Mouse (Mus musculus) naive thymus-derived CD4-positive, alpha-beta T cell, adult 2 months (primary cell): ENCODE results near the gene Osbpl8.

Experiments
- DNase-seq: peaks from one replicate; pipeline ENCODE4 v3.0.0-alpha.2; 2011; ENCODE audit warnings: low read depth

Gene Osbpl8

DNA sequence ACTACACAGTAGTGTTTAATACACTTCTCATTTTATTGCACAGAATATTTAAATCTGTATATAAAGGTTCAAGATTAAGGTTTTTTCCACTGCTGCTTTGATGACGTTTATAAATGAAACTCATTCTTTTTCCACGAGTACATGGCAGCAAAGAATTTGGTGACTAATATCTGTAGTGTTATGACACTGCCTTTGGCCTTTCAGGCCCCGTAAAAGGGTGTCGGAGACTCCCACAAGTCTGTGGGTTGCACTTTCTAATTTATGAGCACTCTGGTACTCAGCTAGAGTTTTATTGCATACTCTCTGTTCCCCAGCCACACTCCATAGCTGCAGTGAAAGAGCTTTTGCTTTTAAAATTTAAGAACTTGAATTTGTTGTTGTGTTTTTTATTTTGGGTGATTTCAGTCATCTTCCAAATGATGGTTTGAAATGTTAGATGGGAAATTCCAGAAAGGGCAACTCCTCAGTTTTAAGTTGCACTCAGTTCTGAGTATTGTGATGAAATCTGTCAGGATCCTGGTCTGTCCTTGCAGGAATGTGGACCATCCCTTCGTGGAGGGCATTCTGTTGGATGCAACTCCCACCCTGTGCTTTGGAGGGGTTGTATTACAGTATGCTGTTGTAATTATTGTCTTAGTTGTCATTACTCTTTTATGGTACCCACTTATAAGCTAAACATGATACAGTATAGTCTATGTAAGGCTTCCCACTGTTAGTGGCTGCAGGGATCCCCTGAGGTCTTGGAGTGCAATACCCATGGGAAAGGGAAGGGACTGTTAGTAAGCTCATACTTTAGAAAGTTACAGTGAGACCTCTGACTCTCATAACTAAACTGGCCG lies 70.1 kb downstream of the Osbpl8 start:
- DNase-seq, result peak; percentile 33

DNA sequence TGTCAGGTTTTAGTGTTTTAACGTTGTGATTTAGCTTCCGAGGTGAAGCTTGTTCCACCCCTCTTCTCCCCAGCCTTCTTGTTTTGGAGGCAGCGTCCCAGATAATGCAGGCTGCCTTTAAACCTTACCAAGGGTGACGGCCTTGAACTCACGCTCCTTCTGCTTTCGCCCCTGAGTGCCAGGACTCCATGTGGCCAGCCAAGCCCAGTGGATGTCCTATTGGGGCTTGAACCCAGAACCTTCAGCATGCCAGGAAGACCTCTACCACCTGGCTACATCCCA lies 70.7 kb downstream of the Osbpl8 start:
- DNase-seq, result no peak

DNA sequence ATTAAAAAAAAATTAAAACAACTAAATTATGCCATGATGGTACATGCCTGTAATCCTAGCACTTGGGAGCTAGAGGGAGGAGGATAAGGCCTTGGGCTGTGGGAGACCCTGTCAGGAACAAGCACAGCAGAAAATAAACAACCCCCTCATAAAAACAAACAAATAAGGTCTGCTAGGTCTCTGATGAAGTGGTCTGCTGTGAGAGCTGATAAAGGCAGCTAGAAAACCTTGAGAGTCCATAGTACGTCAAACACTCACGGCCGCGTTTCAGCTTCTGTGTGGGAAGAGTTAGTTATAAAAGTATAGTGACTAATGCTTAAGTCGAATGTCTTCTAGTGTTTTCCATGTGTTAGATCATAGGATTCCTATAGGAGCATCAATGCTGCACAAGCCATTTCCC lies 72.9 kb downstream of the Osbpl8 start:
- DNase-seq, result no peak

DNA sequence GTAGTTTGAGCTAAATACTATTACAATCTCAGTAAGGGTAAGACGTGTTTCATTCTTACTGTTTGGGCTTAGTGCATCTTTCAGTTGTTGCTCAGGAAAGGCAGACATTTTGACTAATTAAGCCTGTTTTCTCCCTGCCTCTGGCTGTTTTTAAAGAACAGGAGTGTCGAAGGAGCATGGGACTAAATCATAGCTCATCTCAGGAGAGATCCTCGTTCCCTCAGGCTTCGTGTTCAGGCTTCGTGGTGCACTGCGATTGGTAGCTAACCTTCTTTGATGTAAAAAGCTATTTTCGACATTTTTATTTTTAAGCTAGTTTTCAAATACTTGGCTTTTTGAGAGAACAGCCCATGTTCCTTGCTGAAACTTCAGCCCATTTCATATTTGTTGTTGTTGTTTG lies 78.1 kb downstream of the Osbpl8 start:
- no peak for DNase-seq

DNA sequence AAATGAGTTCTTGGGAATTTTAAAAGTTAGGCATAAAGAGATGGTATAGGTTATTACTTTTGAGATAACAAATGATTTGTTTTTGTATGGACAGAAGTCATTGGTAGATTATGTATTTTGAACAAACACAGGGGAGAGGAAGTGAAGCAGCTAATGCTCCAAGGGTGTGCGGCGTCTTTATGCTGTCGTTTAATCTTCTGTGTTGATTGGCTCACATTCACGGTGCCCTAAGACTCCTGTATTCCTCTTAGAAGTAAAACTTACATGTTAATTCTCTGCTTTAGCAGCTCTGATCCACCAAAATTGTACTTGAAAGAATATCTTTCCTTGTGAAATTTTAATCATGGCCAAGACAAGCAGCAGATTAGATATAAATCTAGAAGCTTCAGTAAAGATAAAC lies 83.1 kb downstream of the Osbpl8 start:
- DNase-seq, result no peak

DNA sequence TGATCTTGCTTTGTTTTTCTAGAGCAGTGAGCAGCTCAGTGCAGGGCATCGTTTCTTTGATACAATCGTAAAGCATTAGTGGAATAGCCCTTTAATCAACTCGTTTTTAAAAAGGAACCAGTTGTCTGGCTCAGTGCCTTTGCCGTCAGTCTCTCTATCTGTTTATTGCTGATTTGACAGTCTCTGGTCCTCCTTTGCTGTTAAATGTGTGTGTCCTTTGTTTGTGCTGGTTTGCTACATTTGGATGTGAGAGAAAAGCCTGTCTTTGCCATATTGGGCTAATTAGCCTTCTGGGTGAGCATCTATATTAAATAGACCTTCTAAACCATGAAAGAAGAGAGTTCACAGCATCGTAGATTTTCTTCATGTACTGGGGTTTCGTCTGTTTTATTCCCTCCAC lies 83.6 kb downstream of the Osbpl8 start:
- no peak for DNase-seq

DNA sequence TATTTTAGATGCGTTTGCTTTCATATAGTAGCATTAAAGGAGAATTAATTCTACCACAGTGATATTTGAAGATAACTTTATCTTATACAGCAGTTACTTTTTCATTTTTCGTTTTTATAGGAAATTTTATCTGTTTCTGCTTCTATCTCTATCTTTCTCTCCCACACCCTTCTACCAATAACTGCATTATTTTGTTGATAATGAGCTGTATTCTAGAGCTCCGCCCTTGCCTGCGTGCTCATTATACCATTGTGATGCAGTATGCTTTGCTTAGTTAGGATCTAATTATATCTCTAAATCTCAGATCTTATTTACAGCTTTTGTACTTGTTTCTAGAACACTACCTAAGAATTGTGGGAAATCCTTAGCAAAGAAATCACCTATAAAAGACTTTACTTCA lies 85.6 kb downstream of the Osbpl8 start:
- DNase-seq, result no peak

DNA sequence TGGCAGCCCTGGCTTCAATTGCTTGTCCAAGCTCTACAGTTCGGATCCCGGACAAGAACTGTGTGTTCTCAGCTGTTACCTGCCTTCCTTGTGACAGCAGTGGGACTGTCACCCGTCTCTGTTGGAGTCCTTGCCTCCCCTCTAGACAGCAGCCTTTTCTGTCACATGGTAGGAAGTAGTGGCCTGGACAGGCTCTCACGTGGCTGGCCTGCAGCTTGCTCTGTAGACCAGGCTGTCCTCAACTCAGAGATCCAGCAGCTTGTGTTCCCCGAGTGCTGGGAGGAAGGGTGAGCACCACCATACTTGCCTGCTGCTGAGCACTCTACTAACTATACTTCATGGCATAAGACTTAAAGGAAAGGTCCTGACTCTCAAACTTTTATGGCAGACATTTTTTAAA lies 87.1 kb downstream of the Osbpl8 start:
- DNase-seq, result no peak

DNA sequence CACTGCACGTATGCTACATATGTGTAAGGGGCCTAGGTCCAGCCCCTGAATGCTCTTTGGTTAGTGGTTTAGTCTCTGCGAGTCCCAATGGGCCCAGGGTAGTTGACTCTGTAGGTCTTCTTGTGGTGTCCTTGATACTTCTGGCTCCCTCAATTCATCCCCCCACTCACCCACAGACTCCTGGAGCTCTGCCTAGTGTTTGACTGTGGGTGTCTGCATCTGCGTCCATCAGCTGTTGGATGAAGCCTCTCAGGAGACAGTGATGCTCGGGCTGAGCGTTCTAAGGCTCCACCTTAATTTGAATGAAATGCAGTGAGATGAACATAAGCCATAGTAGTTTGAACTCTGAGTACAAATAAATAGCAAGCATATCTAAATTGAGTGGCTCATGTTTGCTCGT lies 90.7 kb downstream of the Osbpl8 start:
- DNase-seq, result no peak

DNA sequence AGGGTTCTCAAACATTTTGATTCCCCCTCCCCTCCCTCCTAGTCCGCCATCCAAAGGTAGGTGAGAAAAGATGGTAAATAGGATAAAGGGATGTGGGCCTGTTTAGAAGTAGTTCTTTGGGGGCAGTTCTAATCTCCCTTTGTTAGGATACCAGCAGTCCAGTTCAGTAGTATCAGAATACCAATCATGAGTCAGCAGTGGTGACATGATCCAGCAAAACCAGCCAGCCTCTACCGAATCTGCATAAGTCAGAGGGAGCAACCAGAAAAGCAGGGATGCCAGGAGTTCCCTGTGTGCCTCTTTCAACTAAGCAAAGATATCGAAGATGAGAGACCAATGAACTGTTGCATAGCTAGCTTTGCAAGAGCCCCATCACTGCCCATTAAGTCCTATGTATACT lies 91.6 kb downstream of the Osbpl8 start:
- no peak for DNase-seq

DNA sequence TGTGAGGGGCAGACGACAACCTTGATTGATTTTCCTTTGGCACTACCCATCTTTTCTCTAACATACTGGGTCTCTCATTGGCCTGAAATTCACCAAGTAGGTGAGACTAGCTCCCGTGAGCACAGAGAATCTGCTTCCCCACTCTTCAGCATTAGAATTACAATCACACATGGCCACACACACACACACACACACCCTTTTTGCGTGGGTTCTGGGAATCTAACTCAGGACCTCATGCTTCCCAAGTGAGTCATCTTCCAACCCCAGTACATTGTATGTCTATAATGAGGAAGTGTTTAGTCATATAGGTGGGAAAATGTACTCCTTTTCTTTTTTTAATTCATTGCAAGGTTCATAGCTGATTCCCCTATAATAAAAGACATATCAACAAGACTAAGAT lies 92.8 kb downstream of the Osbpl8 start:
- no peak for DNase-seq

DNA sequence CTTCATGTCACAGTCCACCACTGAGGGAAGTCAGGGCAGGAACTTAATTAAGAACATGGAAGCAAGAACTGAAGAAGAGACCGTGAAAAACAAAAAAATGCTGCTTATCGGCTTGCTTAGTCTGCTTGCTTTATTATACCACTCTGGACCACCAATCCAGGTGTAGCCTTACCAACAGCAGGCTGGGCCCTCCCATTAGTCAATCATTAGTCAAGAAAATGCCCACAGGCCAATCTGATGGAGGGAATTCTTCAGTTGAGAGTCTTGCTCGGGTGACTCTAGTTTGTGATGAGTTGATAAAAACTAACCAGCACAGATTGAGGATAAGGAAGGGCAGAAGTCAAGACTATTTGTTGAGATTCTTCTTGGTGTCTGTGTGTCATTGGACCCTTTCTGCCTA lies 93.7 kb downstream of the Osbpl8 start:
- DNase-seq, result no peak

DNA sequence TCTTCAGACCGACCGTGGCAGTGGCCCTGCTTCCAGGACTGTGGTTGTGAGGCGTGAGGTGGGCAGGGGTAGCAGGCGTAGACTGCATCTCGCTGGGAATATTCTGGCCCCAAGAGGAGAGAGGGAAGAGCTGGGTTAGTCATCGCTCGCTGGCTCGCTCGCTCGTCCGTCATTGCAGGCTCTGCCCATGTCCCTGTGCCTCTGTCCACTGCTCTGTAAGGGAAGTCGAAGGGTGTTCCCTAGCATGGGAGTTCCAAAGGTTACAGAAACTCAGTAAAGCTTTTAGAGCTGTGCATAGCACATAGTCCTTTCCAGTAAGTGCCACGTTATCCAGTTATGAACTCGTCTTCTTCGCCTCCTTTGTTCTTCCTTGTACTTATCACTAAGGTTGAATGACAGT lies 107.1 kb downstream of the Osbpl8 start:
- no peak for DNase-seq

DNA sequence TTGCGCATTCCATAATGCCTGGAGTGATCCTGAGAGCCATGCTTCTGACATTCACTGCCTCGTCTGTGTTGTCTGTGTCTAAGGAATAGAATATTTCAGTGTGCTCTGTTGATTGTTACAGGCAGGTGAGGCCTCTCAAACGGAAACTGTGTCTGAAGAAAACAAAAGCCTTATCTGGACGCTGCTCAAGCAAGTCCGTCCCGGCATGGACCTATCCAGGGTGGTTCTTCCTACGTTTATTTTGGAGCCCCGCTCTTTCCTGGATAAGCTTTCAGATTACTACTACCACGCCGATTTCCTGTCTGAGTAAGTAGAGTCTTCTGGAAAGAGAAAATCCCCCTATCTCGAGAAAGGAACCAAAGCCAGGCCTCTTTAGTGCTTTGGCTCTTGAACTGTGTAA lies 108.4 kb downstream of the Osbpl8 start:
- DNase-seq, result no peak

DNA sequence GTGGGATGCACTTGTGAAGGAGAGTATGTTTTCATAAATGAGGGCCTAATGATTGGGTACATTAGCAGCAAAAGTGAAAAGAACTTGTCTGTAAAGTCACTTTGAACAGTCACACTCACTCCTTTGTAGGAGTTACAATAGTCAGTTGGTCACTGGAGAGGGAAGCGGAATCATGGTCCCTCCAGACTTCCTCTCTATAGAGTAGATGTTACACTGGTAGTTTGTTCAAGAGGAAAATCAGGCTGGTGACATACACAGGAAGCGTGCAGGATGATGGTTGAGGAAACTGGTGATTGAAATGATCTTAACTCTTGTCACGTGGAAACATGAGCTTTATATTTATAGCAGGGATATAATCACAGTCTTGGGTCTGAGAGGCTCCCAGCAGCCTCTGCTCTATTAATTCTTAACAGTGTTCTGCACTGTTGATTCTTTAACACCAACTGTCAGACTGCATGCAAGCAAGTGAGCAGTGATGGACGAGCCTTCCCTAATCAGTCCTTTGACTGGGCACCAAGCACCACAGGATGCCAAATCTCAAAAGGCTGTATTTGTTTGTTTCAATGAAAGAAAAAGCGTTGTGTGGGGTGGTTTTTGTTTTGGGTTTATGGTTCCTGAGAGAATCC lies 109.0 kb downstream of the Osbpl8 start:
- DNase-seq, result no peak

DNA sequence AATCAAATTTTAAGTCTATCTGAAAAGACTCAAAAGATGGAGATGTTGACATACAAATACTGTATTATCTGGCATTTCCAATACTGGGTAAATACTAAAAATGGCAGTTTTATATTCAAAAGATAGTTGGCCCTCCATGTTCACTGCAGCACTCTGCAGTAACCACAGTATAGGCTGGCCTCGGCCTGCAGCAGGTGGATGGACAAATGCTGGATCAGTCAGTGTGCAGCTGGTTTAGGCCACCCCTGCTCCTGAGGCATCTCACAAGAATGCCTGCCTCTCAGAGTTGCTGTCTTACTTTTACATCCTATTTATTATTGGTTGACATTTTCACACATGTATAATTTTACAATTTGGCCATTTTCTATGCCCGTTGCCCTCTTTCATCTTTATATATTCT lies 111.3 kb downstream of the Osbpl8 start:
- DNase-seq, result no peak

DNA sequence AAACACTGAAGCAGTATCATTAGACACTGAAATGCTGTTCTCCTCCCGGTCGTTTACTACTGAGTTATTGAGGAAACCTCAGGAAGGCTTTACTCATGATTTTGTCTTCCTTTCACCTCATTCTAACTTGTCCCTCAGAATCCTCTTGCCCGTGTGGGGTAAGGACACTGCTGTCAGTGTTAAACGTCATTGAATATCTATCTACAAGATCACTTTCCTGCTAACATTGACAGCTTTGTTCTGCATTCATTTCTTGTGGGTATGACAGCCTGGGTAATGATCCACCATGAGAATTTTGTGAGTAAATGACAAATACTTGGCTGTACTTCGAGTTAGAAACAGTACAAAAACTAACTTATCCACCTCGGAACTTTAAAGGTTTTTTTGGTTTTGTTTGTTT lies 133.1 kb downstream of the Osbpl8 start:
- DNase-seq, result no peak

DNA sequence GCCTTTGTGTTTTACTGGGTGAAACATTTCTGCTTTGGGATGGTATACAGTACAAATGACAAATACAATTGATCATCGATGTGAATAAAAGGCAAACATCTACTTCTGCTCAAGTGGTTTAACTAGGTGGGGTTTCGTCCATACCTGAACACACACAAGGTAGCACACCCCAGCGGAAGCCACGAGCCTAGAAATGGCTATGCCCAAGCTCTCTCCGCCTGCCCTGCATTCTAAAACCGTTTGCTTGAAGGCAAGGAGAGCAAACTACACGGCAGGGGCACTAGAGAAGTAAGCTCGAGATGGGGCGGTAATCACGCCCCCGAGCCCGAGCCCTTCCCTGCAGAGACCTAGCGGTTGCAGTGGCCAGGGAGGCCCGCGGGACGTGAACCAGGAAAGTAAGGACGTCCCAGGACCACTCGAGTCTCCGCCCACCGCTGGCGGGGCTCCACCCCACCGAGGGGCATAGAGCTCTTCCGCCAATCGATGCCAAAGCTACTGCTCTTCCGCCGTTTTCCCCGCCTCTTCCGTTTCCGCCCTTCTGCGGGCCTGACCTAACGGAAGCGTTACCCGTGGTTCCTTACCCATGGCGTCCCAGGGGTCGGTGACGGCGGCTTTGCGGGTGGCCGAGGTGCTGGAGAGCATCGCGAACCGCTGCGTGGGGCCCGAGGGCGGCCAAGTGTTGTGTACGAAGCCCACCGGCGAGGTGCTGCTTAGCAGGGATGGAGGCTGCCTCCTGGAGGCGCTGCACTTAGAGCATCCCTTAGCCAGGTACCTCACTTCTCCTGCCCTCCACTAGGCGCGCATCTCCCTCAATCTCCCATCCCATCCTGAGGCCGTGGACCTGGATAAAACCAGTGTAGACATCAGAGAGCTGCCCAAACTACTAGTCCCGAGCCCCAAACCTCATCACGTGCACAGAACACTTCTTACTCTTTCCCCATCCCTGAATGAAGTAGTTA lies 133.9 kb downstream of the Osbpl8 start, which contains the start of gene Bbs10:
Bbs10 (plus strand) TSS at position 540 of the 959 bp plus-strand sequence.
- peak; percentile 94 for DNase-seq

DNA sequence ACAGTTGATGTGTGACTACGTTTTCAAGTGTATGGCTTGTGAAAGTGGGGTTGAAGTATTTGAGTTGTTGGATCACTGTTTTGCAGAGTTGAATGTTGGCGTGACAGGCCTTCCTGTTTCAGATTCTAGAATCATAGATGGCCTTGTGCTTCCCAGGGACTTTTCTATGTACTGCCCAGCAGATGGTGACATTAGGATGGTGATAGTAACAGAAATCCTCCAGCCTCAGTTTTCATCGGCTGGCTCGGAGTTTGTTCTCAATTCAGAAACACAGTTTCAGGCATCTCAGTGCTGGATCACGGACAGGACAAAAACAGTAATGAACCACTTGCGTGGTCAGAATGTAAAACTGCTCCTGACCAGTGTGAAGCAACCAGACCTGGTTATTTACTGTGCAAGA lies 135.0 kb downstream of the Osbpl8 start:
- no peak for DNase-seq

DNA sequence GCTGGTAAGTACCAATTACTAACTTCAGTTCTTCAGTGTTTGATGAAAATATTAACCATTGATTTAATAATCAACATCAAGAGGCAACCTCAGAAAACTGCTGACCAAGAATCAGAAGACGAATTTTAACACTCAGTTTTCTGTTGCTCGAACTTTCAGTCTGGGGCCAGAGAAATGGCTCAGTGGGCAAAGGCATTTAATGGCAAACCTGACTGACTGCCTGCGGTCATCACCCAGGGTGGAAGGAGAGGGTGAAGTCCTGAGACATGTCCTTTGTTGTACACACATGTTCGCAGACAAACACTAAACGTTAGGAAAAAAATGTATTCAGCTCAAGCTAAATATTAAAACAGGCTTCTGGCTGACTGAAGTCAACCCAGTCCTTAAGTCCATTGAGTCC lies 136.5 kb downstream of the Osbpl8 start:
- no peak for DNase-seq

DNA sequence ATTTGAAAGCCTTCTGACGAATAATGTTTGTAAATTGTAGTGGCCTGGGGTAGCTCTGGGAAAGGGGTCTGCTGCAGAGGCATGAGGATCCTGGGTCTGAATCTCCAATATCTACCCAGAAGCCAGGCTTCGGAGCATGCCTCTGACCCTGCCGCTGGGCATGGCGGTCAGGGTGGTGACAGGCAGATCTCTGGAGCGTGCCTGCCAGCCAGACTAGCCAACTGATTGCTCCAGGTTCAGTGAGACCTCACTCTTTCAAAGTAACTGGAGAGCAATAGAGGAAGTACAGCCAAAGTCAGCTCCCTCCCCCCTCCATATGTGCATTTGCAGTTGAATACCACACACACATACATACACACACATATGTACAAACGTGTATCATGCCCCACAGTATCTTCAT lies 137.9 kb downstream of the Osbpl8 start:
- DNase-seq, result no peak

DNA sequence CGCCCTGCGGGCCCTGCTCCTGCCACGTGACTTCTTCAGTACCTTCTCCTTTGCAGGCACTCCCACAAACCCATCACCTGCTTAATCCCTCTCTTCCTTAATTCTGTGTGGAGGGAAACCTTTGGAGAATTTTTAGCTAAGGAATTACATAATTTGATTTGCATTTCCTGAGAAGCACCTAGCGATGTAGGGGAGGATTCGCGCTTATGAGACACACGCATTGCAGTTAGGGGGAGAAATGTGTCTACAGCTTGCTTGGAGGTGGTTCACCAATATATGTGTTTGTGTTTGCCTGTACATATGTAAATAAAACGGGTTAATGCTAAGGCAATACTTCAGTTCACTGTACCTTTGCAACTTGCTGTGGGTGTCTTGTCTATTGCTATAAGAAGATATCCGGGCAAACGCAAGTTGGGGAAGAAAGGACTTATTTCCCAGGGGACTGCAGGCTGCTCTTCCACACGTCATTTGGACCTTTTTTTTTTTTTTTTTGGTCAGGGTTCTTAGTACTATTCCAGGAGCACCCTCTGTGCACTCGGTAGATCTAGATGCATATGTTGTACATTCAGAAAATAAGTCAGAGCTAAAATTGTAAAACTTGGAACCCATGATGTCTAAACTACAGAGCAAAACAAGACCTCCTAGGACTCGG lies 144.4 kb downstream of the Osbpl8 start:
- DNase-seq, result no peak
